ENCODE assay signal across 8 mouse cellular contexts in the genomic region with DNA sequence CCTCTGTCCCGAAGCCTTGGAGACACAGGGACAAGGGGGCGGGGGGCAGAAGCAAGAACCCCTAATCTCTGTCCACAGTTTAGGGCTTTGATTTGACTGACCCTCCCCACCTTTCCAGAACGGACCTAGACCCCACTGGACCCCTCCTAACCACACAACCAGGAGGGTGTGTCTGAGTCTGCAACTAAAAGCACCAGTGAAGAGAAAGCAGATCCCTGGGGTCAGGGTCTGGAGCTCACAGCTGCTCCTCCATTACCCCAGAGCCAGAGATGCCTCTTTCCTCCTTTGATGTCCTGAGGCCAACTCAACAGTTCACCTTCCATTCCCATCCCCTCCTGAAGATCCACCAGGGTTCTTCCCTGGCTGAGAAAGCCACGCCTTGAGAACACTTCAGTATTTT. TPM values are rescaled to one million over a fixed set of nuclear protein-coding genes. Genes with fewer than 3 reads are reported as not detected.
DNase-seq lines count a peak whose midpoint lies in the region; ATAC-seq and TF ChIP-seq lines count a peak whose summit lies in the region.

No protein-coding gene starts in this region.

- peak overlapping the region; percentile 79 for H3K4me3 ChIP-seq in cerebellum, adult 2 months (replicated peaks; ENCODE audit: insufficient read depth, low read depth, low read length)
- peak overlapping the region; percentile 99; the same call in 1 of the 2 replicates for H3K4me3 ChIP-seq in spleen, adult 2 months (ENCODE audit: extremely low read depth, insufficient read depth, insufficient read length)
- peak overlapping the region; percentile 78 to 80 for H3K4me3 ChIP-seq in liver, embryonic 14.5 days (ENCODE audit: insufficient read depth in 1 of 2, low read depth in 2 of 2, low read length in 2 of 2)
- peak overlapping the region; percentile 97 for H3K4me3 ChIP-seq in stomach, postnatal 0 days (ENCODE audit: low read depth, low read length)

- no peaks in the 10 kb centered on the region for H3K9me3 ChIP-seq in liver, embryonic 14.5 days (ENCODE audit: control insufficient read depth, low read length)
- H3K9me3 ChIP-seq in stomach, postnatal 0 days (ENCODE audit: control insufficient read depth, low read length), result no peaks in the 10 kb centered on the region

- no peak for ATAC-seq in liver, embryonic 14.5 days (ENCODE audit: insufficient read depth)
- ATAC-seq in stomach, postnatal 0 days (ENCODE audit: low FRiP score, low TSS enrichment), result no peak

- no peak for TF ChIP-seq EP300 in liver, embryonic 14.5 days (IDR thresholded peaks at IDR 0.05; ENCODE audit: low read depth)
- no peak for TF ChIP-seq EP300 in stomach, postnatal 0 days (optimal IDR thresholded peaks at IDR 0.05)

- WGBS in cerebellum, adult 2 months, result 32% methylated on average over 4 of the region's 4 CpGs
- WGBS in spleen, adult 2 months, result 51% methylated on average over 4 of the region's 4 CpGs
- 42% methylated on average over 4 of the region's 4 CpGs for WGBS in liver, embryonic 14.5 days (ENCODE audit: insufficient replicate concordance)
- 35% methylated on average over 4 of the region's 4 CpGs for WGBS in stomach, postnatal 0 days

- H3K9ac ChIP-seq in liver, embryonic 14.5 days (replicated peaks), result peak overlapping the region; percentile 78
- peak overlapping the region; percentile 97 for H3K9ac ChIP-seq in stomach, postnatal 0 days (ENCODE audit: low read length)

- TF ChIP-seq POLR2A in cerebellum, adult 2 months (IDR thresholded peaks at IDR 0.05; ENCODE audit: borderline replicate concordance, insufficient read depth, low read length), result no peak
- no peak for TF ChIP-seq POLR2A in spleen, adult 2 months (IDR thresholded peaks at IDR 0.05; ENCODE audit: low read depth, low read length)

- no peaks in the 10 kb centered on the region for H3K27me3 ChIP-seq in cerebellum, adult 2 months (ENCODE audit: control insufficient read depth, insufficient read depth, low read length)
- no peaks in the 10 kb centered on the region for H3K27me3 ChIP-seq in spleen, adult 2 months (ENCODE audit: control insufficient read depth, insufficient read depth, low read length)
- no peaks in the 10 kb centered on the region for H3K27me3 ChIP-seq in liver, embryonic 14.5 days (ENCODE audit: control insufficient read depth, insufficient read depth, low read length)
- no peaks in the 10 kb centered on the region for H3K27me3 ChIP-seq in stomach, postnatal 0 days (ENCODE audit: control insufficient read depth, insufficient read depth, low read length)

- H3K4me2 ChIP-seq in liver, embryonic 14.5 days (ENCODE audit: low read depth), result peak overlapping the region; percentile 78
- peak overlapping the region; percentile 91 for H3K4me2 ChIP-seq in stomach, postnatal 0 days (replicated peaks; ENCODE audit: low read depth)

- peaks cover 17% of the 10 kb centered on the region for H3K4me1 ChIP-seq in cerebellum, adult 2 months (ENCODE audit: control insufficient read depth, insufficient read depth, low read length)
- H3K4me1 ChIP-seq in spleen, adult 2 months (ENCODE audit: control insufficient read depth, insufficient read depth, insufficient read length), result peaks cover 16% of the 10 kb centered on the region
- peaks cover 0 to 7% of the 10 kb centered on the region in 2 experiments; a peak in 2 of 4 replicates for H3K4me1 ChIP-seq in liver, embryonic 14.5 days (replicated peaks; ENCODE audit: control insufficient read depth in 2 of 2, insufficient read depth in 2 of 2, low read length in 1 of 2)
- 0 out of 2 replicates have a peak, but pooled peaks cover 4% of the 10 kb centered on the region for H3K4me1 ChIP-seq in stomach, postnatal 0 days (replicated peaks; ENCODE audit: control insufficient read depth, insufficient read depth)

- H3K36me3 ChIP-seq in spleen, adult 2 months (ENCODE audit: control insufficient read depth, insufficient read depth, low read length), result no peaks in the 10 kb centered on the region
- H3K36me3 ChIP-seq in liver, embryonic 14.5 days (replicated peaks; ENCODE audit: control insufficient read depth, insufficient read depth, low read depth), result no peaks in the 10 kb centered on the region
- no peaks in the 10 kb centered on the region for H3K36me3 ChIP-seq in stomach, postnatal 0 days (ENCODE audit: control insufficient read depth, insufficient read depth, low read length)

- H3K27ac ChIP-seq in cerebellum, adult 2 months (ENCODE audit: insufficient read depth, low read length), result no peak overlapping the region
- no peak overlapping the region for H3K27ac ChIP-seq in spleen, adult 2 months (ENCODE audit: insufficient read depth, low read length)
- H3K27ac ChIP-seq in liver, embryonic 14.5 days, result no peak overlapping the region
- no peak overlapping the region; the same call in 1 of the 2 replicates for H3K27ac ChIP-seq in stomach, postnatal 0 days (replicated peaks)

- no peak for DNase-seq in cerebellum, adult 2 months
- no peak for DNase-seq in cerebellum, postnatal 10 days
- no peak for DNase-seq in spleen, adult 2 months (ENCODE audit: low read depth in 1 of 2, low spot score in 2 of 2)
- DNase-seq in spleen, postnatal 10 days (ENCODE audit: low spot score in 2 of 2), result no peak
- no peak for DNase-seq in liver, embryonic 14.5 days (ENCODE audit: low read depth in 3 of 3, low spot score in 3 of 3)
- no peak for DNase-seq in stomach, postnatal 0 days (ENCODE audit: low spot score)
- DNase-seq in gastrocnemius, adult 18-20 months (ENCODE audit: low spot score), result no peak
- no peak for DNase-seq in left cerebral cortex, adult 11 months (ENCODE audit: low spot score)

- no peak for TF ChIP-seq CTCF in cerebellum, adult 2 months (IDR thresholded peaks at IDR 0.05; ENCODE audit: borderline replicate concordance, insufficient read depth, low read depth, low read length)
- TF ChIP-seq CTCF in spleen, adult 2 months (IDR thresholded peaks at IDR 0.05; ENCODE audit: extremely low read depth, insufficient read depth, insufficient read length, insufficient replicate concordance), result no peak
- no peak for TF ChIP-seq CTCF in liver, embryonic 14.5 days (IDR thresholded peaks at IDR 0.05; ENCODE audit: low read depth)
- TF ChIP-seq CTCF in stomach, postnatal 0 days (IDR thresholded peaks at IDR 0.05; ENCODE audit: low read depth), result no peak

RNA-seq across cellular contexts. Expression of a gene that starts 1.0 kb away (rescaled TPM):
- polyA plus RNA-seq in cerebellum, adult 2 months (2012; rRNA removed), result 30.5 and 30.7 TPM in 2 replicates
- polyA plus RNA-seq in spleen, adult 2 months (2012; rRNA removed), result 25.7 and 34.0 TPM in 2 replicates
- 2.8 and 3.6 TPM in 2 replicates for polyA plus RNA-seq in liver, embryonic 14.5 days (2012; rRNA removed)
- 1.8 and 2.7 TPM in 2 replicates for polyA plus RNA-seq in liver, embryonic 14.5 days (2014; fragmentation: Nextera tagmentation; extraction: Ambion mirVana)
- polyA plus RNA-seq in stomach, postnatal 0 days (2015; fragmentation: Nextera tagmentation; extraction: Ambion mirVana), result 8.4 and 8.6 TPM in 2 replicates
- 1 to 10 TPM; 2.9 TPM for total RNA-seq in gastrocnemius, adult 18-20 months (2021)

RNA-seq across cellular contexts. Expression of a gene that starts 22.5 kb away (rescaled TPM):
- polyA plus RNA-seq in cerebellum, adult 2 months (2012; rRNA removed), result 0.21 and 0.30 TPM in 2 replicates
- polyA plus RNA-seq in spleen, adult 2 months (2012; rRNA removed), result 1.8 and 2.3 TPM in 2 replicates
- 12.8 and 15.4 TPM in 2 replicates for polyA plus RNA-seq in liver, embryonic 14.5 days (2012; rRNA removed)
- 13.0 and 15.7 TPM in 2 replicates for polyA plus RNA-seq in liver, embryonic 14.5 days (2014; fragmentation: Nextera tagmentation; extraction: Ambion mirVana)
- 2.7 and 3.4 TPM in 2 replicates for polyA plus RNA-seq in stomach, postnatal 0 days (2015; fragmentation: Nextera tagmentation; extraction: Ambion mirVana)
- not detected for total RNA-seq in gastrocnemius, adult 18-20 months (2021)

RNA-seq across cellular contexts. Expression of a gene that starts 22.7 kb away (rescaled TPM):
- 129 and 136 TPM in 2 replicates for polyA plus RNA-seq in cerebellum, adult 2 months (2012; rRNA removed)
- 11.9 and 14.2 TPM in 2 replicates for polyA plus RNA-seq in spleen, adult 2 months (2012; rRNA removed)
- 45.0 and 61.3 TPM in 2 replicates for polyA plus RNA-seq in liver, embryonic 14.5 days (2012; rRNA removed)
- polyA plus RNA-seq in liver, embryonic 14.5 days (2014; fragmentation: Nextera tagmentation; extraction: Ambion mirVana), result 56.8 and 58.6 TPM in 2 replicates
- 123 and 124 TPM in 2 replicates for polyA plus RNA-seq in stomach, postnatal 0 days (2015; fragmentation: Nextera tagmentation; extraction: Ambion mirVana)
- total RNA-seq in gastrocnemius, adult 18-20 months (2021), result 10 to 100 TPM; 43.0 to 49.5 TPM

RNA-seq across cellular contexts. Expression of a gene that starts 28.0 kb away (rescaled TPM):
- polyA plus RNA-seq in cerebellum, adult 2 months (2012; rRNA removed), result not detected in 2 replicates
- not detected in 2 replicates for polyA plus RNA-seq in spleen, adult 2 months (2012; rRNA removed)
- polyA plus RNA-seq in liver, embryonic 14.5 days (2012; rRNA removed), result not detected in 2 replicates
- not detected in 2 replicates for polyA plus RNA-seq in liver, embryonic 14.5 days (2014; fragmentation: Nextera tagmentation; extraction: Ambion mirVana)
- 0.11 and 0.15 TPM in 2 replicates for polyA plus RNA-seq in stomach, postnatal 0 days (2015; fragmentation: Nextera tagmentation; extraction: Ambion mirVana)
- not detected for total RNA-seq in gastrocnemius, adult 18-20 months (2021)

RNA-seq across cellular contexts. Expression of a gene that starts 46.7 kb away (rescaled TPM):
- polyA plus RNA-seq in cerebellum, adult 2 months (2012; rRNA removed), result 71.9 and 72.1 TPM in 2 replicates
- polyA plus RNA-seq in spleen, adult 2 months (2012; rRNA removed), result 29.3 and 31.4 TPM in 2 replicates
- polyA plus RNA-seq in liver, embryonic 14.5 days (2012; rRNA removed), result 36.3 and 52.7 TPM in 2 replicates
- 66.4 and 73.4 TPM in 2 replicates for polyA plus RNA-seq in liver, embryonic 14.5 days (2014; fragmentation: Nextera tagmentation; extraction: Ambion mirVana)
- 101 and 109 TPM in 2 replicates for polyA plus RNA-seq in stomach, postnatal 0 days (2015; fragmentation: Nextera tagmentation; extraction: Ambion mirVana)
- total RNA-seq in gastrocnemius, adult 18-20 months (2021), result 10 to 100 TPM; 34.8 to 35.3 TPM
